Mouse (Mus musculus): ENCODE results near the gene Hist1h3d. TPM values are rescaled to one million over a fixed set of nuclear protein-coding genes. Genes with fewer than 3 reads are reported as not detected.

Hist1h3d gene
- polyA plus RNA-seq, 1 experiment from 2014 or later = 6.2 TPM

DNA sequence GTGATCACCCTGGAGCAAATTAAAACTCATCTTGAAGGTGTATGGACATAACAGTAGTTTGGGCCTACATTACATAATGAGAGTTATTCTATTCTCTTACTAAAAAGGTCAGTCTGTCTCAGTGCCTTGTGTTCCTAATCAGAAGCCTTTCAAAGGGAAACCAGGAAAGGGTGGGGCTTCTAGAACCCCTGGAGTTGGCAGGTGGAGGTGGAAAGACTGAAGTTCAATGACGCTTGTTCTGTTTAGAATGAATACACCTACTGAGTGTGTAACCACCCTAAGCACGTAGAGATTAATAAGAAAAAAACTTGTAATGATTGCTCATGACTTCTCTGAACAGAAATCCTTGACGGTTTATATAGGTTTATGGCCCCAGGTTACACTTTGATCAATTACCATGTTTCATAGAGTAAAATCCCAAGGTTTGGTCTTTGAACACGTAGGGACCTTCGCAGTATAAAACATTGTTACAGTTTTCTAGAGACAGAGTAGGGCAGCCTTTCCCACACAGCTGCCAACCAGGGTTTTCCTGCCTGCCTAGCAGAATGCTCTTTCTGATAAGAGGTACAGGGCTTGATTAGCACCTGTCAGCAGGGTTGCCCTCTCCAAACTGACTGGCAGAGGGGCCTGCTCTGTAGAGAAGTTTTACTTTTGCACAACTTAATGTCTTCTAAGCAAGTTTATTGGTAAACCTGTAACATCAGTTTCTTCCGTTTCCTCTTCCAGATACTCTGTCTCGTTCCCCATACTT, 20.2 kb downstream of the Hist1h3d start:
- H3K4me3 ChIP-seq = peak overlapping the region; percentile 9; the same call in 1 of the 2 replicates
- peak overlapping the region; percentile 66 for H3K9ac ChIP-seq

DNA sequence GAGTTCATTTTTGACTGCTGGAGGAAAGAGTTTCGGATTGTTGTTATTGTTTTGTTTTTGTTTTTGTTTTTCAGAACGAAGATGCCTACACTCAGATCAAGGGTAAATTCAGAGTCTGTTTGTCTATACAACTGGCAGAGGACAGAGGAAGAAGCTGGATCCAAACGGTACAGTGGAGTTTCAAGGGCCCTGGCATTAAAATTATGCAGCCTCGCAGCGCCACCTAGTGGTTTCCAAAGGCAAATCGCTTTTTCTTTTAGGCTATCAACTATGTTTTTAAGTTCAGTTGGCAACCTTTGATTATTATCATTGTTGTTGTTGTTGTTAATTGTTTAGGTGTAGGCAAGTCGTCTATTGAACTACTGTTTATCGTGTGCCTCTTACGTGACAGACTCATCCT, 22.4 kb downstream of the Hist1h3d start:
- 6% methylated on average over 9 of the region's 9 CpGs for WGBS (ENCODE audit: insufficient replicate concordance)
- H3K36me3 ChIP-seq = no peaks in the 10 kb centered on the region; the same call in 1 of the 2 replicates
- peaks cover 47% of the 10 kb centered on the region for H3K4me1 ChIP-seq
- H3K27me3 ChIP-seq (replicated peaks) = no peaks in the 10 kb centered on the region
- no peaks in the 10 kb centered on the region for H3K9me3 ChIP-seq (replicated peaks)
- peak overlapping the region; percentile 2; the same call in 1 of the 2 replicates for H3K4me2 ChIP-seq
- ATAC-seq = no peak
- H3K27ac ChIP-seq = peak overlapping the region; percentile 93
- peak overlapping the region; percentile 12; the same call in 1 of the 2 replicates for H3K9ac ChIP-seq
- H3K4me3 ChIP-seq = no peak overlapping the region

More for the DNA sequence above, 20.2 kb downstream of the Hist1h3d start:
- peak; percentile 95 for ATAC-seq
- peak overlapping the region; percentile 54 for H3K4me2 ChIP-seq
- H3K4me1 ChIP-seq = peaks cover 56% of the 10 kb centered on the region
- H3K27me3 ChIP-seq (replicated peaks) = no peaks in the 10 kb centered on the region
- H3K9me3 ChIP-seq (replicated peaks) = no peaks in the 10 kb centered on the region
- H3K36me3 ChIP-seq = no peaks in the 10 kb centered on the region
- WGBS (ENCODE audit: insufficient replicate concordance) = 48% methylated on average over 7 of the region's 7 CpGs
- H3K27ac ChIP-seq = peak overlapping the region; percentile 93

DNA sequence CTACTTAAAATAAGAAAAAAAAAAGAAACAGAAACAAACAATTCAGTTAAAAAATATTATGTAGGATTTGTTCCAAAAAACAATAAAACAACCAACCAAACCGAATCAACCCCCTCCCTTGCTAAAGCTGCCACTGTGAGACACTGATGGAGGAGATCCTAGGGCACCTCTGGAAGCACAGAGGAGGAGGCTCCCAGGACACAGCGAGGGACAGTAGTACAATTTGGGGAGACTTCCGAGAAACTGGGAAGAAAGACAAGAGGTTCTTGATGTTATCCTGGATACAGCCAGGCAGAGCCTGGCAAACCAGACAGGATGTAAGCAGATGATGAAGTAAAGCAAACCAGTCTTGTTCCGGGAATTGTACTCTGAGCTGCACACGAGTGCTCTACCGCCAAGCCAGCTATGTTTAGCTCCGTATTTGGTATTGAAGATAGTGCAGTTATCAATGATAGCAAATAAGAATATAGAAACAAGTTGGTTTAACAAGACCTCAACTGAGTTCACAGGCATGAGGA, 27.7 kb downstream of the Hist1h3d start:
- Histone ChIP-seq H3K36me3 (no peaks in the 10 kb centered on the region; the same call in 1 of the 2 replicates), H3K9ac (no peak overlapping the region; the same call in 1 of the 2 replicates), H3K9me3 (replicated peaks) (no peaks in the 10 kb centered on the region), H3K27ac (peak overlapping the region; percentile 13; the same call in 1 of the 2 replicates), H3K4me2 (no peak overlapping the region; the same call in 1 of the 2 replicates), H3K4me3 (no peak overlapping the region), H3K27me3 (replicated peaks) (no peaks in the 10 kb centered on the region), H3K4me1 (peaks cover 8% of the 10 kb centered on the region)
- ATAC-seq = no peak
- 52% methylated on average over 7 of the region's 7 CpGs for WGBS (ENCODE audit: insufficient replicate concordance)

DNA sequence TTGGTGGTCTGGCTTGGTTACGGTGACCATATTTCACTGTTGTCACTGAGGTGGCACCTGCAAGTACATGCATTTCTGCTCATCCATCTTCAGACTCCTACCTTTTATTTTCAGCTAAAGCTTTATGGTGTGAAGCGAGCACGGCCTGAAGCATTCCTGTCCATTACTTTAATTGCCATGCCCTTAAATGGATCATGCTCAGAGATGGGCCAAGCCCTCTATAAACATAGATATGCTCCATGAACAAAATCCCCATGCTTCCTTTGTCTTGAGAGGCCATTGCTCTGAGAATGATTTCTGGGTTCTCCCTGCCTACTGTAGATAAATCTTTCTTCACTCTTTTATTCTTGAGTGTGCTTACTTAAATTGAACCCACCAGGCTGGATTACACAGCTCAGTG, 28.9 kb downstream of the Hist1h3d start:
- Histone ChIP-seq H3K36me3 (no peaks in the 10 kb centered on the region; the same call in 1 of the 2 replicates), H3K9me3 (replicated peaks) (no peaks in the 10 kb centered on the region), H3K4me2 (no peak overlapping the region), H3K4me1 (peaks cover 20% of the 10 kb centered on the region), H3K9ac (no peak overlapping the region), H3K27me3 (replicated peaks) (no peaks in the 10 kb centered on the region), H3K4me3 (no peak overlapping the region), H3K27ac (no peak overlapping the region)
- WGBS (ENCODE audit: insufficient replicate concordance) = 89% methylated on average over 3 of the region's 3 CpGs
- ATAC-seq = no peak

DNA sequence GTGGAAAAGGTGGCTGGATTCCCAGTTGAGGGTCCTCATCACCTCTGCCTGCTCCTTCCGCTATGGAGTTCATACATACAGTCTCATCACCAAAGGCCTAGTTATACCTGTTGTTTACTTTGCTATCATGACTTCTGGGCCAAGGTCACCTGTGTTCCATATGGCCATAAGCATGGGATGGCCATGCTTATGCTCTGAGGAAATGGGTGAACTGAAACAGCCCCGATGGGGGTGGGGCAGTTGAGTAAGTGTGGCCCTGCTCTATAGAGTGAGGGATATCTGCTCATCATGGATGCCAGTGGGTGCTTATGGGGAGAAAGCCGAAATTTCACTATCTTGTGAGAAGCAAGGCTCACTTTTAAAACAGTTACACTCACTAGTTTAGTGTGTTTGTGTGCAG, 29.5 kb downstream of the Hist1h3d start:
- Histone ChIP-seq H3K36me3 (no peaks in the 10 kb centered on the region; the same call in 1 of the 2 replicates), H3K27ac (no peak overlapping the region), H3K27me3 (replicated peaks) (no peaks in the 10 kb centered on the region), H3K9me3 (replicated peaks) (no peaks in the 10 kb centered on the region), H3K4me2 (no peak overlapping the region), H3K4me1 (peaks cover 26% of the 10 kb centered on the region), H3K9ac (no peak overlapping the region), H3K4me3 (no peak overlapping the region)
- 76% methylated on average over 3 of the region's 3 CpGs for WGBS (ENCODE audit: insufficient replicate concordance)
- no peak for ATAC-seq

DNA sequence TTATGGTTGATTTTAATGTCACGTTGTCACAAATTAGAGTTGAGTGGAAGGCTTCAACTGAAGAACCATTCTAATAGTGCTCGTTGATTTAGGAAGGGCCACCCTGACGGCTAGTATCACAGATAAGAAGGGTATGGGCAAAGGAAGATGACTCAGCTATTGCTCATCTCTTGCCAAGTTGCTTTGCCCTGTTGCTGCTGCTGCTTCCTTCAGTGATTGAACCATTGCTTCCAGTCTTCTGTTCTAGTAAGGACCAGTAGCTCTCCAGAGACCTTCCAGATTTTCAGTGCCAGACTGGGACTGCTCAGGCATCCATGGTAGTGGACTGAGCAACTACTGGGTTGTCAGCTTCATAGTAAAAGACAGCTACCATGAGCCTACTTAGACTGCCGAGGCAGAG, 33.6 kb downstream of the Hist1h3d start:
- peak overlapping the region; percentile 43 for H3K4me2 ChIP-seq
- H3K9ac ChIP-seq = peak overlapping the region; percentile 51; the same call in 1 of the 2 replicates
- H3K4me3 ChIP-seq = no peak overlapping the region
- peaks cover 14% of the 10 kb centered on the region for H3K36me3 ChIP-seq
- no peaks in the 10 kb centered on the region for H3K27me3 ChIP-seq (replicated peaks)
- peak; percentile 94 for ATAC-seq
- H3K4me1 ChIP-seq = peaks cover 26% of the 10 kb centered on the region
- peak overlapping the region; percentile 86 for H3K27ac ChIP-seq
- H3K9me3 ChIP-seq (replicated peaks) = no peaks in the 10 kb centered on the region
- 29% methylated on average over 4 of the region's 4 CpGs for WGBS (ENCODE audit: insufficient replicate concordance)

DNA sequence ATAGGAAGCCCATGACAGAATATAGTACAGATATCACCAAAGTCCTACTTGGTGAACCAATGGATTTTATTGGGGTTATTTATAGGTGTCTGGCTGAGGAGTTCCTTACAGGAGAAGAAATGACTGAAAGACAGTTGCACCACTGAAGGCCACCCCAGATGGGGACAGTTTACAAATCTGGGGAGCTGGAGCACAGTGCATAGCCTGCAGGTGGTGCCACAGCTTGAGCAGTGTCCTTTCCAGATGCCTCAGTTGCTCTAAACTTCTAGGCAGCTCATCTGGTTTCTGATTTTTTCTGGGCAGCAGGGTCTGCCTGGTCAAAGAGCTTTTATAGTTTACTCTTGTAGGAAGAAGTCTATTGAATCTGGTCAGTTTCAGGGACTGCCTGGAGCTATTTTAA, 34.3 kb downstream of the Hist1h3d start:
- Histone ChIP-seq H3K4me2 (peak overlapping the region; percentile 43), H3K36me3 (peaks cover 14% of the 10 kb centered on the region), H3K4me1 (peaks cover 26% of the 10 kb centered on the region), H3K27me3 (replicated peaks) (no peaks in the 10 kb centered on the region), H3K9ac (peak overlapping the region; percentile 31; the same call in 1 of the 2 replicates), H3K4me3 (no peak overlapping the region), H3K9me3 (replicated peaks) (no peaks in the 10 kb centered on the region), H3K27ac (peak overlapping the region; percentile 86)
- ATAC-seq = peak; percentile 28; the same call in 1 of the 2 replicates

DNA sequence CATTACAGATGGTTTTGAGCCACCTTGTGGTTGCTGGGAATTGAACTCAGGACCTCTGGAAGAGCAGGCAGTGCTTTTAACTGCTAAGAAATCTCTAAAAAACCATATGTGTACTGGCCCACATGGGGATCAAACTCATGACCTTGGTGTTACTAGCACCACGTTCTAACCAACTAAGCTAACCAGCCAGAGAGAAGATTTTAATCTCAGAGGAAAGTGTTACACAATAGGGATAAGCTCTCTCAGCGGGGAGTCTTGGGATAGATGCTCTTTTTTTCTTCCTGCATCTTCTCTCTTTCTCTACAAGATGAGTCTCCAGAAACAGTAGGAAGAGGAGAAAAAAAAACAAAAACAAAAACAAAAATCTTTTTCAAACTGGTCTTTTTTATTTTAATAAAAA, 34.8 kb downstream of the Hist1h3d start:
- peak overlapping the region; percentile 86; the same call in 1 of the 2 replicates for H3K27ac ChIP-seq
- no peak for ATAC-seq

DNA sequence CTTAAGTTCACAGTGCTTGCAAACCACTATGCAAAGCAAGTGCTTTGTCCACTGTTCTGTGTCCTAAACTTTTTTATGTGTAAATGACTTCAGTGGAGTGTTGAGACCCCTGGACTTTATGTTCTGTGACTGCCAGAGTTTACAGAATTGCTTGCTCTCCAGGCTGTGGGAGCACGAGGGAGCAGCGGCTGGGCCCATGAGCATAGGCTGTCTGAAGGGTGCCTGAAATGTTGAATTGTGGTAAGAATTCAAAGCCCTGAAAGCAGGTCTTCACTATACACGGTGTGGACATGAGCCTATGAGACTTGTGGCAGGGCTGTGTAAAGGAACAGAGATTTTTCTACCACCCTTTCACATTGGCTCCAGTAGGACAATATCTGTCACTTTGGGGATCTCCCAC, 36.1 kb downstream of the Hist1h3d start:
- ATAC-seq = no peak
- 82% methylated on average over 3 of the region's 3 CpGs for WGBS (ENCODE audit: insufficient replicate concordance)
- H3K9me3 ChIP-seq (replicated peaks) = no peaks in the 10 kb centered on the region
- H3K27ac ChIP-seq = peak overlapping the region; percentile 53
- H3K4me2 ChIP-seq = no peak overlapping the region
- no peak overlapping the region for H3K4me3 ChIP-seq
- peaks cover 14% of the 10 kb centered on the region for H3K36me3 ChIP-seq
- H3K4me1 ChIP-seq = peaks cover 26% of the 10 kb centered on the region
- H3K27me3 ChIP-seq (replicated peaks) = no peaks in the 10 kb centered on the region
- H3K9ac ChIP-seq = no peak overlapping the region

More for the DNA sequence above, 34.8 kb downstream of the Hist1h3d start:
- peaks cover 14% of the 10 kb centered on the region for H3K36me3 ChIP-seq
- no peaks in the 10 kb centered on the region for H3K9me3 ChIP-seq (replicated peaks)
- 52% methylated on average over 2 of the region's 2 CpGs for WGBS (ENCODE audit: insufficient replicate concordance)
- H3K27me3 ChIP-seq (replicated peaks) = no peaks in the 10 kb centered on the region
- no peak overlapping the region for H3K4me2 ChIP-seq
- H3K4me3 ChIP-seq = no peak overlapping the region
- no peak overlapping the region for H3K9ac ChIP-seq
- peaks cover 26% of the 10 kb centered on the region for H3K4me1 ChIP-seq

DNA sequence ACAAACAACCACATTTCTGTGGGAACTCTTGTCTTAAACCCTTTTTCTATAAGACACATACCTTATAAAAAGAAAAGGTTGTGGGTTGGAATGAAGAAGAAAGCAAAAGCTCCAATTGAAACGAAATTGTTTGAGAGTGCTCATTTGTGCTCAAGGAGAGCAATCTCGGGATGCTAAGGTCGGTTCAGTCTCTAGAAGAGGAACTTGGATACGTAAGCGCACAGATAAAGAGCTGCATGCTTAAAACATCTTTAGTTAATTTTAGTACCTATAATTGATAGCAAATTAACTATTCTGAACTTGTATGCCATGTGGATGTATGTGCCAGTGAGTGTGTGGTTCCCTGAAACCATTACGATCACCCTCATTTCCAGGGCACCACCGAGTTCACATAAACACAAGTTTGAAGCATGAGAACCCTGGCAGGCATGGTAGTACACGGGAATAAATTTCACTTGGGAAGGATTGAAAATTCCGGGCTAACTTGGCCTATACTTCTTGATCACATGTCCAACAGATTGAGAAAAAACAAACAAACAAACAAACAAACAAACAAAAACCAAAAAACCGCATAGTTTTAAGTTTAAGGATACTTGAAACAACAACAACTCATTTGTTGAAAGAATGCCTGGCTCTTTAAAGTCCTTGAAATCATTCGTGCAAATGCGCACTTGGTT, 44.6 kb downstream of the Hist1h3d start:
- H3K9ac ChIP-seq = peak overlapping the region; percentile 97
- peak overlapping the region; percentile 72 for H3K4me3 ChIP-seq
- H3K36me3 ChIP-seq = no peaks in the 10 kb centered on the region
- H3K27me3 ChIP-seq (replicated peaks) = peaks cover 3% of the 10 kb centered on the region; the same call in 1 of the 2 replicates
- peak overlapping the region; percentile 90 for H3K4me2 ChIP-seq
- peak overlapping the region; percentile 100 for H3K27ac ChIP-seq
- H3K4me1 ChIP-seq = peaks cover 28% of the 10 kb centered on the region
- 29% methylated on average over 12 of the region's 12 CpGs for WGBS (ENCODE audit: insufficient replicate concordance)
- ATAC-seq = no peak
- H3K9me3 ChIP-seq (replicated peaks) = no peaks in the 10 kb centered on the region

DNA sequence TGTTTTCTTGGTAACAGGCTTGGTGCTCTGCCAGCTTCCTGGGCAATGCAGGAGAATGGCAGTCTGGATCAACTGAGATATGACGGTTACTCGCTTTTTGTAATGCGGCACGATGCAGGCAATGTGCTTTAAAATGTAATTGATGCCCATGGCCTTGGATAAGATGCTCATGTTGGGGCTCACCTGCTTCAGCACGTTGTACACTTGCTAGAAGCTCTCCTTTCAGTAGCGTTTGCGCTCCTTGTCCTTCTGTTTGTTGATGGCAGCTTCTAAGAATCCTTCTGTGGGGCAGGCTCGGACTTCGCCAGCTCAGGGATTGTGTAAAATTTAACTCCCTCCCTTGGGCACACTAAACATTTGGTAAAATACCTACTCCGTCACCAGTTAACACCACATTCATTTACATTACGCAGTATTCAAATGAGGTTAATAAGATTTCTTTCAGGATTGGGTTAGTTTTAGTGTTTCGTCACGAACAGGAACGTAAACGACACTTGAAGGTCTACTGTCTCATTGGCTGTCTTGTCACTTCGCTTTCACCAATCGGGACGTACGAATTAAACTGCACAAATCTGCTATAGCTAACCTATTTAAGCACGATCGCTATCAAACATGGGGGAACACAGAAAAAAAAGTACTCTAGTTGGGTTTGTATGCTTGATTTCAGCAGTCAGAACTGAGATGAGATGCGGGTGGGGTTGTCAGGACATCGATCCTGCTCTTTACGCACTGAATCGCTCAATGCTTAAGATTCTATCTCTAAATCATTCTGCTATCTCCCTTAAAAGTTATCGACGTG, 45.4 kb downstream of the Hist1h3d start, which contains the start of gene Hist1h2be:
Gene Hist1h2be, minus strand, starts transcription at position 392 of the 799 bp plus-strand sequence.
- Histone ChIP-seq H3K4me2 (peak within 1 kb of the TSS; percentile 90), H3K36me3 (no peaks in the 10 kb centered on the region), H3K9ac (peak within 1 kb of the TSS; percentile 97), H3K4me1 (peaks cover 28% of the 10 kb centered on the region), H3K4me3 (peak within 1 kb of the TSS; percentile 72), H3K27ac (peak within 1 kb of the TSS; percentile 100), H3K27me3 (replicated peaks) (peaks cover 8% of the 10 kb centered on the region; the same call in 1 of the 2 replicates), H3K9me3 (replicated peaks) (no peaks in the 10 kb centered on the region)
- ATAC-seq = peak; percentile 73
- WGBS (ENCODE audit: insufficient replicate concordance) = under 1% methylated on average over 27 of the region's 27 CpGs

Data from liver, embryonic 12.5 days (tissue).